Mouse (Mus musculus): Measurements from ENCODE around the gene Gnai1. TPM values are rescaled to one million over a fixed set of nuclear protein-coding genes. Genes with fewer than 3 reads are reported as not detected.
"Not testable (repeated sequence)": the region's sequence is repeated elsewhere in the genome, so short reads cannot be mapped to it uniquely, and the experiment has no call there.

The Gnai1 gene
- total RNA-seq (2021) = 10 to 100 TPM; 18.9 to 20.6 TPM

GRCm38 (mm10) chr5:18360281-18360819 is at the start of gene Gnai1:
Gene Gnai1, minus strand, starts transcription at chr5:18360355.
- peak; percentile 83 for DNase-seq

- no peak for DNase-seq
Observed at GRCm38 (mm10) chr5:18367864-18368263, 7.7 kb upstream of the Gnai1 start.

GRCm38 (mm10) chr5:18365460-18365859 is 5.3 kb upstream of the Gnai1 start:
- no peak for DNase-seq

- no peak for DNase-seq
Observed at GRCm38 (mm10) chr5:18360956-18361355, 801 bp upstream of the Gnai1 start.

- DNase-seq = peak; percentile 57
Observed at GRCm38 (mm10) chr5:18359376-18360280, 527 bp downstream of the Gnai1 start.

- DNase-seq = no peak
Observed at GRCm38 (mm10) chr5:18358778-18359177, 1.4 kb downstream of the Gnai1 start.

GRCm38 (mm10) chr5:18358191-18358590 is 2.0 kb downstream of the Gnai1 start:
- peak; percentile 67 for DNase-seq

GRCm38 (mm10) chr5:18347297-18347696 is 12.9 kb downstream of the Gnai1 start:
- no peak for DNase-seq

- DNase-seq = no peak
Observed at GRCm38 (mm10) chr5:18343455-18344142, 16.6 kb downstream of the Gnai1 start.

GRCm38 (mm10) chr5:18342765-18343454 is 17.2 kb downstream of the Gnai1 start:
- no peak for DNase-seq

GRCm38 (mm10) chr5:18341876-18342275 is 18.3 kb downstream of the Gnai1 start:
- DNase-seq = not testable (repeated sequence)

GRCm38 (mm10) chr5:18332256-18332655 is 27.9 kb downstream of the Gnai1 start:
- DNase-seq = no peak

GRCm38 (mm10) chr5:18330726-18331125 is 29.4 kb downstream of the Gnai1 start:
- DNase-seq = peak; percentile 31

GRCm38 (mm10) chr5:18326159-18326558 is 34.0 kb downstream of the Gnai1 start:
- no peak for DNase-seq

GRCm38 (mm10) chr5:18323534-18323933 is 36.6 kb downstream of the Gnai1 start:
- DNase-seq = no peak

GRCm38 (mm10) chr5:18321661-18322060 is 38.5 kb downstream of the Gnai1 start:
- DNase-seq = no peak

- DNase-seq = no peak
Observed at GRCm38 (mm10) chr5:18318846-18319245, 41.3 kb downstream of the Gnai1 start.

GRCm38 (mm10) chr5:18307229-18307804 is 52.8 kb downstream of the Gnai1 start:
- DNase-seq = no peak

GRCm38 (mm10) chr5:18296584-18296983 is 63.6 kb downstream of the Gnai1 start:
- DNase-seq = no peak

GRCm38 (mm10) chr5:18292744-18293143 is 67.4 kb downstream of the Gnai1 start:
- no peak for DNase-seq

GRCm38 (mm10) chr5:18289530-18289929 is 70.6 kb downstream of the Gnai1 start:
- DNase-seq = no peak

- DNase-seq = no peak
Observed at GRCm38 (mm10) chr5:18288694-18289093, 71.5 kb downstream of the Gnai1 start.

All from heart, postnatal 4 days (tissue).